Mouse (Mus musculus) spleen, adult 12 weeks (tissue): Measurements from ENCODE around the gene Olfr1183.
"Not testable (repeated sequence)": the region's sequence is repeated elsewhere in the genome, so short reads cannot be mapped to it uniquely, and the experiment has no call there.

Source experiments
- DNase-seq: peaks from one replicate; pipeline ENCODE4 v3.0.0; 2022; ENCODE audit warnings: low spot score

The Olfr1183 gene

GRCm38 (mm10) chr2:88454567-88454966, at the start of gene Olfr1183:
Gene Olfr1183 (plus strand): TSS chr2:88454867.
- not testable (repeated sequence) for DNase-seq

GRCm38 (mm10) chr2:88406353-88406752, 48.3 kb upstream of the Olfr1183 start, which contains the start of gene Olfr1179:
Gene Olfr1179 (minus strand): TSS chr2:88406453.
- no peak for DNase-seq

- DNase-seq, result no peak
Observed at GRCm38 (mm10) chr2:88419051-88419450, 35.6 kb upstream of the Olfr1183 start, which contains the start of gene Olfr1180. Gene Olfr1180 (minus strand): TSS chr2:88419151.

GRCm38 (mm10) chr2:88426071-88426470, 28.6 kb upstream of the Olfr1183 start, which contains the start of gene Olfr1181:
Gene Olfr1181 (minus strand): TSS chr2:88426171.
- DNase-seq, result no peak

- DNase-seq, result no peak
Observed at GRCm38 (mm10) chr2:88449031-88449430, 5.6 kb upstream of the Olfr1183 start, which contains the start of gene Gm13757. Gene Gm13757 (minus strand): TSS chr2:88449131.

- no peak for DNase-seq
Observed at GRCm38 (mm10) chr2:88483298-88483697, 28.6 kb downstream of the Olfr1183 start, which contains the start of gene Olfr1184. Gene Olfr1184 (plus strand): TSS chr2:88483598.

- DNase-seq, result no peak
Observed at GRCm38 (mm10) chr2:88493020-88493419, 38.4 kb downstream of the Olfr1183 start, which contains the start of gene Olfr1185-ps1. Gene Olfr1185-ps1 (plus strand): TSS chr2:88493320.

- DNase-seq, result no peak
Observed at GRCm38 (mm10) chr2:88518251-88518650, 63.6 kb downstream of the Olfr1183 start, which contains the start of gene Olfr1186. Gene Olfr1186 (plus strand): TSS chr2:88518551.
